Mouse (Mus musculus) B cell, adult (primary cell): Measurements from ENCODE around the gene Suv39h2. TPM values are rescaled to one million over a fixed set of nuclear protein-coding genes. Genes with fewer than 3 reads are reported as not detected.

Experiments
- total RNA-seq: library from RNA; stranded (reverse); gene quantifications from 4 replicates; pipeline ENCODE4 v1.2.4, GENCODE M21; 2023; ENCODE audit not compliant: inconsistent age

Suv39h2 gene
- 1.5 to 3.0 TPM (median 2.5 TPM) in 4 replicates for total RNA-seq

GRCm38 (mm10) chr2:3474861-3475283 is at the start of gene Suv39h2:
Gene Suv39h2, minus strand, starts transcription at chr2:3475031.

GRCm38 (mm10) chr2:3512552-3513454 is 38.0 kb upstream of the Suv39h2 start, which contains the start of the genes Gm45902, Hspa14 and Cdnf:
Gene Gm45902, minus strand, starts transcription at chr2:3512790.
Gene Hspa14, minus strand, starts transcription at chr2:3512814.
Gene Cdnf, plus strand, starts transcription at chr2:3513030.

GRCm38 (mm10) chr2:3423841-3424578 is 50.8 kb downstream of the Suv39h2 start, which contains the start of gene Dclre1c:
Gene Dclre1c, plus strand, starts transcription at chr2:3424131.

GRCm38 (mm10) chr2:3422548-3422947 is 52.3 kb downstream of the Suv39h2 start, which contains the start of gene Meig1:
Gene Meig1, minus strand, starts transcription at chr2:3422648.

Other genes starting within 250 kb of the Suv39h2 start
- gene Nmt2, start 190.8 kb downstream of the Suv39h2 start, total RNA-seq = 28.5 to 30.6 TPM (median 29.8 TPM) in 4 replicates
- gene Rpp38, start 142.4 kb downstream of the Suv39h2 start, total RNA-seq = 3.2 to 5.2 TPM (median 4.3 TPM) in 4 replicates
- gene Acbd7, start 138.9 kb downstream of the Suv39h2 start, total RNA-seq = not detected in 4 replicates
- not detected in 4 replicates for gene Olah, start 77.8 kb downstream of the Suv39h2 start, total RNA-seq
- 1.0 to 3.5 TPM (median 1.6 TPM) in 4 replicates for gene Meig1, start 52.4 kb downstream of the Suv39h2 start, total RNA-seq
- 60.4 to 82.5 TPM (median 72.7 TPM) in 4 replicates for gene Dclre1c, start 50.9 kb downstream of the Suv39h2 start, total RNA-seq
- gene Gm45902, start 37.8 kb upstream of the Suv39h2 start, total RNA-seq = 36.8 to 41.9 TPM (median 37.8 TPM) in 4 replicates
- 171 to 197 TPM (median 182 TPM) in 4 replicates for gene Hspa14, start 37.8 kb upstream of the Suv39h2 start, total RNA-seq
- 0.54 to 1.4 TPM (median 0.96 TPM) in 4 replicates for gene Cdnf, start 38.0 kb upstream of the Suv39h2 start, total RNA-seq
- 364 to 402 TPM (median 379 TPM) in 4 replicates for gene Fam107b, start 95.5 kb upstream of the Suv39h2 start, total RNA-seq